Mouse (Mus musculus): ENCODE data around the gene Maml2.

The Maml2 gene

GRCm38 (mm10) chr9:13309807-13310206, 12.1 kb downstream of the Maml2 start:
- in situ Hi-C loops (cut with MboI, MseI) = loop anchor here (25.0 kb wide), 2 partner anchors 702 to 977 kb away; partner anchors contain the start of gene Sesn3

GRCm38 (mm10) chr9:13310236-13310635, 12.5 kb downstream of the Maml2 start:
- in situ Hi-C loops (cut with MboI, MseI) = loop anchor here (25.0 kb wide), 2 partner anchors 702 to 977 kb away; partner anchors contain the start of gene Sesn3

GRCm38 (mm10) chr9:13311094-13311493, 13.3 kb downstream of the Maml2 start:
- in situ Hi-C loops (cut with MboI, MseI) = loop anchor here (25.0 kb wide), 2 partner anchors 701 to 976 kb away; partner anchors contain the start of gene Sesn3

DNA sequence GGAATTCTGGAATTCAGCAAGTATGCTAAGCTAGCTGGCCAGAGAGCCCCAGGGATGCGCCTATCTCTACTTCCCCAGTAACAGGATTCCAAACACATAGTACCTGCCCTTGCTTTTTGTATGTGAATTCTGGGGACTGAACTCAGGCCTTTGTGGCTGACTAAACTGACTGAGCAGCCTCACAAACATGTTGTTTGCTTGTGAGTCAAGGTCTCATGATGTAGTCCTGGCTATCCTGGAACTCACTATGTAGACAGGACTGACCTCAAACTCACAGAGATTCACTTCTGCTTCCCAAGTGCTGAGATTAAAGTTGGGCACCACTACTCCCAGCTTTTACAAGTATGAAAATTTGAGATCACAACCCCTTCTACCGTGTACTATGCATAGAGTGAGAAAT, 16.2 kb downstream of the Maml2 start:
- in situ Hi-C loops (cut with MboI, MseI) = loop anchor here (25.0 kb wide), 2 partner anchors 698 to 973 kb away; partner anchors contain the start of gene Sesn3

DNA sequence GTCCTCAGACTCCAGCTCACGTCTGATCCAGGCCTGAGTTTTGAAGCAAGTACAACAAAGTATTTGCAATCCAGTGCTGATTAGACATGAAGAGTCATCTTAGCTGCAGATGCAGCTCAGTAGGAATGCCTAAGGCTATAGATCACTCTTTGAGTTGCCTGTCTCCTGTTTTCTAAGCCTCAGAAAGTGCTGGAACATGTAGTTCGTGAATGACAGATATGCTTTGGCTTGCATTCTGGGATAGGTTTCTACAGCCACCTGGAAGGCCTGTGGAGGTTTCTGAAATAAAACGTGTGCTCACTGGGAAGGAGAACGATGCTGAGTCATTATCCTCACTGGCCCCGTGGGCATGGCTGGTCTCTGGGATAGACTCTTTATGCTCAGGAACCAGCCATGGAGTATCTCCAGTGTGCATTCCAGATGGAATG, 16.8 kb downstream of the Maml2 start:
- in situ Hi-C loops (cut with MboI, MseI) = loop anchor here (25.0 kb wide), 2 partner anchors 698 to 973 kb away; partner anchors contain the start of gene Sesn3

- in situ Hi-C loops (cut with MboI, MseI) = loop anchor here (25.0 kb wide), 2 partner anchors 697 to 972 kb away; partner anchors contain the start of gene Sesn3
Observed at GRCm38 (mm10) chr9:13315393-13315792, 17.6 kb downstream of the Maml2 start.

DNA sequence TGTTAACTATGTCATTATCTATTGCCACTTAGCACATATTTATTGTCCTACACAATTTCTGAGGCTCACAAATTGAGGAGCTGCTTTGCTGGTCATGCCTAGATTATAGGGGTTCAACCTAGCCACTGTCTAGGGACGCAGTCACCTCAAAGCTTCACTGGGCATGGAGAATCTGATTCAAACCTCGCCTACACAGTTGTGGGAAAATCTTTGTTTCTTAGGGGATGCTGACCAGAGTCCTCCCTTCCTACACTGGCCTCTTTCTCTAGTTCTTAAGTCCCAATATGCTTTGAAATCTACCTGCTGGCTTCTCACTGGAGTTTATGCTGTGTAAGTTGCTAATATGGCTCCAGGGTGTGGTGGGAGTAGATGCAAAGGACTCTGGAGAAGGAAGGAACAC, 21.8 kb downstream of the Maml2 start:
- in situ Hi-C loops (cut with MboI, MseI) = loop anchor here (25.0 kb wide), 2 partner anchors 693 to 968 kb away; partner anchors contain the start of gene Sesn3

GRCm38 (mm10) chr9:13320800-13321364, 23.1 kb downstream of the Maml2 start:
- in situ Hi-C loops (cut with MboI, MseI) = loop anchor here (5.0 to 25.0 kb wide), 5 partner anchors 39 to 966 kb away; partner anchors contain the start of gene Sesn3

GRCm38 (mm10) chr9:13323074-13323473, 25.3 kb downstream of the Maml2 start:
- in situ Hi-C loops (cut with MboI, MseI) = loop anchor here (5.0 to 25.0 kb wide), 5 partner anchors 41 to 964 kb away; partner anchors contain the start of gene Sesn3

GRCm38 (mm10) chr9:13323612-13324011, 25.9 kb downstream of the Maml2 start:
- in situ Hi-C loops (cut with MboI, MseI) = loop anchor here (5.0 to 25.0 kb wide), 5 partner anchors 41 to 964 kb away; partner anchors contain the start of gene Sesn3

DNA sequence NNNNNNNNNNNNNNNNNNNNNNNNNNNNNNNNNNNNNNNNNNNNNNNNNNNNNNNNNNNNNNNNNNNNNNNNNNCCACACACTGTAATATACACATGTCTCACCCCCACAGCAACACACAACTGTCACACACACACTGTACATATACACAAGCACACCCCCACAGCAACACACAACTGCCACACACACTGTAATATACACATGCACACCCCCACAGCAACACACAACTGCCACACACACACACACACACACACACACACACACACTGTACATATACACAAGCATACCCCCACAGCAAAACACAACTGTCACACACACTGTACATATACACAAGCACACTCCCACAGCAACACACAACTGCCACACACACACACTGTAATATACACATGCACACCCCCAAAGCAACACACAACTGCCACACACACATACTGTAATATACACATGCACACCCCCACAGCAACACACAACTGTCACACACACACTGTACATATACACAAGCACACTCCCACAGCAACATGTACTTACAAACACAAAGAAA, 116.5 kb downstream of the Maml2 start:
- in situ Hi-C loops (cut with MboI, MseI) = no loop called here

DNA sequence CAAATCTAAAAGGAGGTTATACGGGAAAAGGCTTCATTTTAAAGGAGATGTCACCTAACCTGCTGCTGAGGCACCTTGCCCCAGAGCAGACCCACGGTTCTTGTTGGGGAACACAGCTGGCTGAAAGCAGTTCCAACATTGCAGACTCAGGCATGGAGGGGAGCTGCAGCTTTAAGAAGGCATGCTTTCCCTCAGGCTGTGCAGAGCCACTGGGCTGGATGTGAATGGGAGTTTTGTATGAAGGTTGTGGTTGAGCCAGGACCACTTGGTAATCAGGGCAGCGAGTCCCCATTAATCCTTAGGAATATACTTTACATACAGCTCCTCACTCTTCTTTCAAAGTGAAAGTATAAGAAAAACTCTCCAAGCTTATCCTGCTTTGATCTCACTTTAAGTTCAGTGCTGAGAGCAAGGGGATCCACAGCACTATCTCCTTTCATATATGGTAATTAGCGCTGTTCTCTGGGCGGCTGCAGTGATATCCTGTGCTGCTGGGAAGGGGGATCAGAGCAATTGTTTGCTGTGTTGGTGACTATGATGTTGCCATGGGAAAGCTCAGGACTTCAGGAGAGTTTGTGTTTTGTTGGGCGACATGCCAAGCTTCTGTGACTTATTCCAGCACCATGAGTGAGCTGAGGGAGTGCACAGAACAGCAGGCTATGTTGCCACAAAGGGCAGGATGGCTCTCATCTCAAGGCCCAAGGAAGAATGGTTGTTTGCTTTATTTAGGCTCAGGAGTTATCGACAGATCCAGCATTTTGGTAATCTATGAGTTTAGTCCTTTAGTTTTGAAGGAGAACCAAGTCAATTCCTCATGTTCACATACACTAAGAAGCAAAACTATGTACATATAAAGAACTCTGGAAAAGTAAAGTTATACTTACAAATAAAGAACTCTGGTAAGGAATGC, 127.5 kb downstream of the Maml2 start:
- in situ Hi-C loops (cut with MboI, MseI) = no loop called here

DNA sequence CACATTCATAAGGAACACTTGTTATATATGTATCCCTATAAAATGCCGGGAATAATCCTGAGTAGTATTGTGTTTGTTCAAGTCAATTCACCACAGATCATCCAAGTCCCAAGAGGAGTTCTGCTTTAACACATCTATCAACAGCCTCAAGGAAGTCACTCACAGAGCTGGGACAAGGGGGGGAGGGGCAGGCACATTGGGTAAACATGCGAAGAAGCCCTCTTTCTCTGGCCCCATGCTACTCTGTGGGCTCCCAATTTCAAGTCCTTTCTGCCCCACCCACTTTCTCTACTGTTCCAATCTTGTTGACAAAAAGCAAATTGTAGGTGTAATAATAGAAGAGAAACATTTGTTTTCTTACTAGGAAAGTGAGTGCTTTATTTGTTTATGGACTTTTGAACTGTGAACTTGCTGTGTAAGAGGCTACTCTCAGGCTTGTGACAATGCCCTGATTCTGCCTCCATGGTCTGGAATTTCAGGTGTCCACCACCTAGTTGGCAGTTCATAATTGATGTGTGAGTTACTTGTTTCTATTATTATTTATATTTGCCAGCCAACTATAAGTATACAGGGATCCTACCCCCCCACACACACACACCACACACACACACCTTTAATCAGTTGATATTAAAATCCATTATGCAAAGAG, 131.8 kb downstream of the Maml2 start:
- in situ Hi-C loops (cut with MboI, MseI) = no loop called here

DNA sequence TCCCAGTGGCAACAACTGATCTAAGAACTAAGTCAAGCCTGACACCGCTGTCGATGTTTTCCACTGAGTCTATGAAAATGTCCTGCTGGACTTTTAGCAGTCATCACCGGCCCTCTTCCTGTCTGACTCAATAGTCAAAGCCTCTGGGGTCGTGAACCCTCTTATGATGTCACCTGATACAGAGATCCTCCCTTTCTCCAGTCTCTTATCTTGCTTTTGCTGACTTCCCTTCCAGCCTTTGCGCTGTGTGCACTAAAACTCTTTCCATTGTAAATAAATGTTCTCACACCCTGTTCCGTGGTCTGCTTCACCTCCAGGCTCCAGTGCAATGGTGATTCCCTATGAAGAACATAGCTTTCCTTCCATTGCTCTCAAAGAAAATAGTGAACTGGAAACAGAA, 132.5 kb downstream of the Maml2 start:
- in situ Hi-C loops (cut with MboI, MseI) = no loop called here

GRCm38 (mm10) chr9:13430744-13431143, 133.0 kb downstream of the Maml2 start:
- in situ Hi-C loops (cut with MboI, MseI) = no loop called here

- in situ Hi-C loops (cut with MboI, MseI) = no loop called here
Observed at GRCm38 (mm10) chr9:13431646-13432045, 133.9 kb downstream of the Maml2 start.

GRCm38 (mm10) chr9:13433501-13434090, 135.8 kb downstream of the Maml2 start:
- in situ Hi-C loops (cut with MboI, MseI) = no loop called here

DNA sequence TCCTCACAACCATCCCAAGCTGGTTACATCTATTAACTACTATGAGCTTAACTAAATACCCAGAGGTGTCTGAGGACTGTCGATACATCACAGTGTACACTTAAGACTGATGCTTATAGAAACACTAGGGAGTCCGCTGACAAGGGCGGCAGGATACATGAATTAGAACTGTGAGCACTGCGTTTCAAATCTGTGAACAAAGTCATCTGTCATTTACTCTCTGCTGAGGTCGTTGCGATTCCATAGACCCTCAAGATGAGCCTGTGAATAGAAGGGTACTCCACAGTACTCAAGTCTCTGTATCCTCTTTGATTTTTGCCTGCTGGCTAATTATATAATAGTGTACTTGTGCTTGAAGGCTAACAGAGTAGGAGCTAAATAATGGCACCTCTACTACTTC, 143.2 kb downstream of the Maml2 start:
- in situ Hi-C loops (cut with MboI, MseI) = no loop called here

DNA sequence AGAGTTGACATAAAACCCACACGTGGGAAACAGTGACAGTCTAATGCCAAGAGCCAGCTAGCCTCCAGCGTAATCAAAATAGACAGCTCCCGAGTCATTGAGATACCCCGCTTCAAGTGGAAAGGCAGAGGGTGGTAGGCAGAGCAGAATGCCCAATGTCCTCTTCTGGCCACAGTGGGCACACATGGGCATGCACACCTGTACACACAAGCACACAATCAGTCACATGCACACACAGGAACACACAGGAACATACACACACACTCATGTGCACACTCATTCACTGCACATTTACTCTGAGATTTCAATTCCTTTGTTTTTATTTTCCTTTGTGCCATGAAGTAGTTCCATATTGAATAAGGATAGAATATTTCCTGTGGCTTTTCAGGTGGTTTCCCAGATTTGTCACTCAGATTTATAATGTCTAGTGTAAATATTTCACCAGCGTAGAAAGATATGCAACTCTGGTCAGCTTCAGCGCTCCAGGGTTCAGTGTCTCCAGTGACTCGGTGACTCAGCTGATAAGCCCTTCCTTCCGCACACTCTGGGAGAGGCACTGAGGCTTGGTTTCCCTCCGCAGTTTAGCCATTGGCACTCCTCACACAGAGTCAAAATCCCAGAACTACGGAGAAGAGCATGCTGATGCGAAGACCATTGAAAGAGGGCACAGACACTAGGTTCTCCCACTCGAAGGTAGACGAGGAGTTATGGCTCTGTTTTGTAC, 144.4 kb downstream of the Maml2 start:
- in situ Hi-C loops (cut with MboI, MseI) = no loop called here

GRCm38 (mm10) chr9:13443484-13444211, 145.9 kb downstream of the Maml2 start:
- in situ Hi-C loops (cut with MboI, MseI) = no loop called here

All from regulatory T cell (primary cell).